Mouse (Mus musculus) hindbrain, embryonic 12.5 days (tissue): ENCODE data around the gene Slc22a23. TPM values are rescaled to one million over a fixed set of nuclear protein-coding genes. Genes with fewer than 3 reads are reported as not detected.

Source experiments
- ATAC-seq: fragments of 200-750 bp; cut with Nextera tagmentation; 2 replicates; pipeline ENCODE4 v1.8.0; 2017; ENCODE audit warnings: moderate TSS enrichment; ENCODE audit not compliant: low FRiP score
- H3K27ac ChIP-seq: fragments of 300-500 bp; sonication (generic); 2 replicates; pipeline ENCODE4 v1.5.1; 2016; ENCODE audit warnings: mild to moderate bottlenecking
- H3K27me3 ChIP-seq: fragments of 300-500 bp; sonication (generic); 2 replicates; pipeline ENCODE4 v1.6.1; 2016; ENCODE audit warnings: mild to moderate bottlenecking
- H3K36me3 ChIP-seq: fragments of 300-500 bp; sonication (generic); 2 replicates; pipeline ENCODE4 v1.6.1; 2016; ENCODE audit warnings: mild to moderate bottlenecking
- H3K4me1 ChIP-seq: fragments of 300-500 bp; sonication (generic); 2 replicates; pipeline ENCODE4 v1.6.1; 2016
- H3K4me2 ChIP-seq: fragments of 300-500 bp; sonication (generic); replicated peaks from 2 replicates; pipeline ENCODE4 v1.6.1; 2016; ENCODE audit warnings: mild to moderate bottlenecking
- H3K4me3 ChIP-seq: fragments of 300-500 bp; sonication (generic); 2 replicates; pipeline ENCODE4 v1.5.1; 2016; ENCODE audit warnings: mild to moderate bottlenecking
- H3K9ac ChIP-seq: fragments of 300-500 bp; sonication (generic); 2 replicates; pipeline ENCODE4 v1.6.1; 2016; ENCODE audit warnings: mild to moderate bottlenecking, moderate library complexity
- H3K9me3 ChIP-seq: fragments of 300-500 bp; sonication (generic); replicated peaks from 2 replicates; pipeline ENCODE4 v1.6.1; 2016; ENCODE audit warnings: mild to moderate bottlenecking
- WGBS: fragments of 180-500 bp; shearing (Covaris S2); methylation state at CpG from one replicate; pipeline ENCODE4 v1.1.7; 2016; 5-methylcytosine and 5-hydroxymethylcytosine counted together
- polyA plus RNA-seq: library from polyadenylated mRNA; unstranded; fragments of >200 nt; fragmentation: Nextera tagmentation; extraction: Ambion mirVana; gene quantifications from 2 replicates; pipeline ENCODE4 v1.2.1, GENCODE M21; 2016

The Slc22a23 gene
- polyA plus RNA-seq, 1 experiment from 2014 or later = 16.1 TPM

- H3K27ac ChIP-seq = no peak overlapping the region
- no peaks in the 10 kb centered on the region for H3K9me3 ChIP-seq
- H3K9ac ChIP-seq = no peak overlapping the region
- H3K36me3 ChIP-seq = no peaks in the 10 kb centered on the region
- no peak for ATAC-seq
- 95% methylated on average over 5 of the region's 5 CpGs for WGBS
- H3K4me1 ChIP-seq = no peaks in the 10 kb centered on the region
- no peaks in the 10 kb centered on the region for H3K27me3 ChIP-seq
- no peak overlapping the region for H3K4me3 ChIP-seq
- no peak overlapping the region for H3K4me2 ChIP-seq
Observed at GRCm38 (mm10) chr13:34355656-34356055, 10.7 kb upstream of the Slc22a23 start.

DNA sequence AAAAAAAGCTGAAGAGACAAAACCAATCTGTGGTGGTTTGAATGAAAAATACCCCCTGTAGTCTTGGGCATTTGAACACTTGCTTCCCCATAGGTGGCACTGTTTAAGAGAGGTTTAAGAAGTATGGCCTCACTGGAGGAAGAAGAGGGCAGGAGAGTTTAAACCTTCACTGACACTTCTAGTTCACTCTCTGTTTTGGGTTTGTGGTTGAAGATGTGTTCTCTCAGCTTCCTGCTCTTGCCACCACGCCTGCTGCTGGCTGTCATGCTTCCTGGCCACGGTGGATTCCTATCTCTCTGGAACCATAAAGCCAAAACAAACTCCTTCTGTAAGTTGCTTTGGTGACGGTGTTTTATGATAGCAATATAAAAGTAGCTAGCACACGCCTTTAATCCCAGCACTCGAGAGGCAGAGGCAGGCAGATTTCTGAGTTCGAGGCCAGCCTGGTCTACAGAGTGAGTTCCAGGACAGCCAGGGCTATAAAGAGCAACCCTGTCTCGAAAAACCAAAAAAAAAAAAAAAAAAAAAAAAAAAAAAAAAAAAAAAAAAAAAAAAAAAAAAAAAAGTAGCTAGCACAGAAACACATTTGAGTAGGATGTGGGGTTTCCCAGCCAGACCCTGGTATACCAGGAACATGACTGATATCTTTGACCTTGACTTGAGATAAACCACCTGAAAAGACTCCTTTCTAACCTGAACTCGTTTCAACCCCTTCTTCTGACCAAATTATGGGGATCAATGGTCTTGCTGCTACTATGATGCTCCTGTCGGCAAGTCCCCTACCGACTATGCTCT, 10.0 kb upstream of the Slc22a23 start:
- Histone ChIP-seq H3K9me3 (no peaks in the 10 kb centered on the region), H3K4me3 (no peak overlapping the region), H3K27ac (no peak overlapping the region), H3K36me3 (no peaks in the 10 kb centered on the region), H3K4me1 (no peaks in the 10 kb centered on the region), H3K4me2 (no peak overlapping the region), H3K27me3 (no peaks in the 10 kb centered on the region), H3K9ac (no peak overlapping the region)
- 92% methylated on average over 10 of the region's 10 CpGs for WGBS
- no peak for ATAC-seq

GRCm38 (mm10) chr13:34353241-34353640, 8.3 kb upstream of the Slc22a23 start:
- ATAC-seq = no peak
- no peak overlapping the region for H3K4me3 ChIP-seq
- H3K27me3 ChIP-seq = no peaks in the 10 kb centered on the region
- H3K27ac ChIP-seq = no peak overlapping the region
- no peak overlapping the region for H3K9ac ChIP-seq
- H3K4me2 ChIP-seq = no peak overlapping the region
- H3K9me3 ChIP-seq = no peaks in the 10 kb centered on the region
- 78% methylated on average over 7 of the region's 7 CpGs for WGBS
- H3K36me3 ChIP-seq = no peaks in the 10 kb centered on the region
- H3K4me1 ChIP-seq = no peaks in the 10 kb centered on the region

- no peaks in the 10 kb centered on the region for H3K36me3 ChIP-seq
- no peaks in the 10 kb centered on the region; the same call in 1 of the 2 replicates for H3K27me3 ChIP-seq
- no peak overlapping the region for H3K4me2 ChIP-seq
- no peak overlapping the region for H3K27ac ChIP-seq
- H3K4me1 ChIP-seq = no peaks in the 10 kb centered on the region
- ATAC-seq = no peak
- H3K9me3 ChIP-seq = no peaks in the 10 kb centered on the region
- H3K9ac ChIP-seq = no peak overlapping the region
- no peak overlapping the region for H3K4me3 ChIP-seq
Observed at GRCm38 (mm10) chr13:34351437-34351836, 6.5 kb upstream of the Slc22a23 start.

DNA sequence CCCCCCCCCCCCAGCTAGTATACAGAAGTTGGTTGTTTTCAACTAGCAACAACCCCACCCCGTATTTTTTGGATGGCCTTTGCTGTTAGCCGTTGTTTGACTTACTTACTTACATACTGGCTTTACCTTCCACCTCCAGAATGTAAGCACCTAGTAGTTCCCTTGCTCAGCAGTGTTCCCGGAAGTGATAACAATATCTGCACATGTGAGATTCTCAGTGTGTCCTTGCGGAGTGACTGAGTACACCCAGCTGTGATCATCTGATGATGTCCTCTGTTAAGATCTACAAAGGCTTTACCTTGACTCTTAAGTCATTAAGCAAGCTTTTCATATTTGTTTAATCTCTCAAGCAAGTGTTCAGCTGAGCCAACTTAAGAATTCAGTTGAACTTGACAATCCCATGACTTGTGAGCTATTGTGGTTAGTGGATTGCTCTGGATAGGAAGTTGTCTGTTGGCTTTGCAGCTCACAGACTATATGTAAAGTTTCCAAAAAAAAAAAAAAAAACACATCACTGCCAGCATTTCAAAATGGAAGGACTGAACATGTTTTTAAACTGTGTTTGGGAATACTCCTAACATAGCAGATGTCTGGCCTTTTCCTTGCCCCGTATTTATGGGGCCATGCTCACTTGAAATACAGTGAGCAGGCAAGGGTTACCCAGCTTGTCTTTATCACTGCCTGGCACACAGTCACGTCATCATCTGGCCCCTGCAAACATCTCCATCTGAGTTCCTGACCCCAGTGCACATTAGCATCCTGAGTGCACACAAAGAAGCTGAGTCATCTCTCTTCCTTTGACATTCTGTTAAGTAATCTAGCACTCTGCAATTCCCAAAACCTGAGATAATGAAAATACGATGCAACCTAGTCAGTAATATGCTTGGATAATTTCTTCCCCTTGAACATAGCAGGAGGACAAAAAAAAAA, 3.2 kb upstream of the Slc22a23 start:
- Histone ChIP-seq H3K4me1 (peaks cover 13% of the 10 kb centered on the region), H3K4me3 (no peak overlapping the region), H3K4me2 (no peak overlapping the region), H3K36me3 (no peaks in the 10 kb centered on the region), H3K9ac (no peak overlapping the region), H3K9me3 (no peaks in the 10 kb centered on the region), H3K27ac (no peak overlapping the region), H3K27me3 (peaks cover 3% of the 10 kb centered on the region; the same call in 1 of the 2 replicates)
- no peak for ATAC-seq
- WGBS = 65% methylated on average over 7 of the region's 7 CpGs

DNA sequence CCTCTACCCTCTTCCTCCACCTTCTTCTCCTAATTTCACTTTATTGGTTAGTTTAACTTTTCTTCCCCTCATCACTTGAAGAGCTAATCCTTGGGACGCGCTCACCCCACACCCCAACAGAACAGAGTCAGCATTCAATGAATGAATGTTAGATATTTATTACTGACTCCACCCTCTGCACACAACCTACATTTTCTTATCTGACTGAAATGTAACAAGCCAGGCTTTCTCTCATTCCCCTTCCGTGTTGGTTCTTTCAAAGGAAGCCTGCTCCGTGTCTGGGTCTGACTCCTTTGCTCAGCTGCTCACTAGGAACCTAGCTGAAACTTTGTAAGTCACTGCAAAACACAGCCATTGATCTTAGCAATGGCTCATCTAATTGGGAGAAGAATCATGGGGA, 1.8 kb upstream of the Slc22a23 start:
- H3K4me1 ChIP-seq = peaks cover 24% of the 10 kb centered on the region
- ATAC-seq = no peak
- 66% methylated on average over 4 of the region's 4 CpGs for WGBS

GRCm38 (mm10) chr13:34346238-34346637, 1.3 kb upstream of the Slc22a23 start:
- 48% methylated on average over 7 of the region's 7 CpGs for WGBS
- Histone ChIP-seq H3K9me3 (no peaks in the 10 kb centered on the region), H3K27ac (no peak overlapping the region), H3K27me3 (peaks cover 3% of the 10 kb centered on the region; the same call in 1 of the 2 replicates), H3K36me3 (no peaks in the 10 kb centered on the region), H3K9ac (no peak overlapping the region), H3K4me1 (peaks cover 29% of the 10 kb centered on the region), H3K4me2 (no peak overlapping the region), H3K4me3 (no peak overlapping the region)
- no peak for ATAC-seq

More for the DNA sequence above, 1.8 kb upstream of the Slc22a23 start:
- H3K4me2 ChIP-seq = no peak overlapping the region
- peaks cover 3% of the 10 kb centered on the region; the same call in 1 of the 2 replicates for H3K27me3 ChIP-seq
- H3K4me3 ChIP-seq = no peak overlapping the region
- H3K27ac ChIP-seq = no peak overlapping the region
- no peak overlapping the region for H3K9ac ChIP-seq
- H3K36me3 ChIP-seq = no peaks in the 10 kb centered on the region
- no peaks in the 10 kb centered on the region for H3K9me3 ChIP-seq

DNA sequence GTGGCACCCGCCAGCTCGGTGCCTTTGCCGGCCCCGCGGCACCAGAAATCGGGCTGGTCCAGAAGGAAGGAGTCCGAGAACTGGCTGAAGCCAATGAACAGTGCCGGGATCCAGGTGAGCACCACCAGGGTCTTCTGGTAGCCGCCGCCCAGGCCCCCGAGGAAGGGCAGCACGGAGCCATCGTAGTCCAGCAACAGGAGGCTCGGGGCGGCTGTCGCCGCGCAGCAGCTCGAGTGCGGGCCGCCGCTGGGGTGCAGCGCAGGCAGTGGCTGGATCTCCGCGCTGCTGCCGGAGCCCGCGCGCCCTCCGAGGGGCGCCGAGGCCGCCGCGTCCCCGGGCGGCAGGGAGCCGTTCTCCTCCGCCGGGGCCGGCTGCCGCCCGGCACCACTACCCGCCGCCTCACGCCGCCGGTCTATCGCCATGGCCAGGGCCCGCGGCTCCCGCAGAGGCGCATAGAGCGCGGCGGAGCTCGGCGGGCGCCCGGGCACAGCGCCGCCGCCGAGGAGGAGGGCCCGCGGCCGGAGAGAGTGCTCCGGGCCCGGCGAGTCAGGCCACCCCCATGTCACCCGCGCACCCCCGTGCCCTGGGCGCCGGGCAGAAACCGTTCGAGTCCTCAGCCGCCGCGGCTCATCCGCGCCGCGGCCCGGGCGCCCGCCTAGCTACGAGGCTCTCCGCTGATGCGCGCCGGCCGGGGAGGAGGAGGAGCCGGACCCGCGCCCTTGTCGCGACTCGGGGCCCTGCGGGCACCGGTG, 430 bp downstream of the Slc22a23 start:
- peak overlapping the region; percentile 93 for H3K4me2 ChIP-seq
- H3K4me3 ChIP-seq = peak overlapping the region; percentile 94
- no peaks in the 10 kb centered on the region for H3K36me3 ChIP-seq
- peaks cover 33% of the 10 kb centered on the region for H3K4me1 ChIP-seq
- ATAC-seq = peak; percentile 77
- H3K9ac ChIP-seq = peak overlapping the region; percentile 98
- no peaks in the 10 kb centered on the region for H3K9me3 ChIP-seq
- H3K27me3 ChIP-seq = peaks cover 3% of the 10 kb centered on the region; the same call in 1 of the 2 replicates
- under 1% methylated on average over 84 of the region's 101 CpGs for WGBS
- peak overlapping the region; percentile 84 for H3K27ac ChIP-seq

DNA sequence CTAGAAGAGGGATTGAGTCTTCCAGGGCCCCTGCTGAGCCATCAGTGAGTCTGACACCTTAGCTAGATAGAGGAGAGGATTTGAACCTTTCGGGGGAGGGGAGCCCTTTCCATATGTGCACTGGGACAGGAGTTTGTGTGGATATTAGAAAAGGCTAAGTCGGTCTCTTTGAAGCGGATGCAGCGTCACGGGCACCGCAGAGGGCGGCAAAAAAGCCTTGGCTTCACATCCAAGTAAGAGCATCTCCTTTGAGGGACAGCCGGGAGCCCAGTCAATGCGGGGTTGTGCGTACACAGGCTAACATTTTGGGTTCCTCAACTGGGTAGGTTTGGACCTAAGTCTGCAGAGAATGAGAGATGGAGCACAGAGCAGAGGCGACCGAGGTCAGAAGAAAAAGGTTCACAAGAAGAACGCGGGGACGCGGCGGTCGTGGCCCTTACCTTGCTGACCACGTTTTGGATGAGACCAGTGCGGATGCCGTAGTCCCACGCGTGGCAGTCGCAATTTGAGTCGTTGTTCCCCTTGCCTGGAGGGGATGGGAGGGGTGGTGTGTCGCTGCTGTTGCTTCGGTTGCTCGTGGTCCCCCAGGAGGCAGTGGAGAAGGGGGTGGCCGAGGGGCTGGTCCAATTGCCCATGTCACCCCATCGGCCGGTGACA, 1.1 kb downstream of the Slc22a23 start:
- H3K4me1 ChIP-seq = peaks cover 33% of the 10 kb centered on the region
- H3K27me3 ChIP-seq = peaks cover 3% of the 10 kb centered on the region; the same call in 1 of the 2 replicates
- no peaks in the 10 kb centered on the region for H3K9me3 ChIP-seq
- no peaks in the 10 kb centered on the region for H3K36me3 ChIP-seq
- WGBS = under 1% methylated on average over 31 of the region's 31 CpGs
- peak overlapping the region; percentile 93 for H3K4me2 ChIP-seq
- H3K4me3 ChIP-seq = peak overlapping the region; percentile 94
- ATAC-seq = peak; percentile 26; the same call in 1 of the 2 replicates
- H3K27ac ChIP-seq = 0 out of 2 replicates have a peak overlapping the region, but pooled peaks have one; percentile 84
- H3K9ac ChIP-seq = peak overlapping the region; percentile 98

DNA sequence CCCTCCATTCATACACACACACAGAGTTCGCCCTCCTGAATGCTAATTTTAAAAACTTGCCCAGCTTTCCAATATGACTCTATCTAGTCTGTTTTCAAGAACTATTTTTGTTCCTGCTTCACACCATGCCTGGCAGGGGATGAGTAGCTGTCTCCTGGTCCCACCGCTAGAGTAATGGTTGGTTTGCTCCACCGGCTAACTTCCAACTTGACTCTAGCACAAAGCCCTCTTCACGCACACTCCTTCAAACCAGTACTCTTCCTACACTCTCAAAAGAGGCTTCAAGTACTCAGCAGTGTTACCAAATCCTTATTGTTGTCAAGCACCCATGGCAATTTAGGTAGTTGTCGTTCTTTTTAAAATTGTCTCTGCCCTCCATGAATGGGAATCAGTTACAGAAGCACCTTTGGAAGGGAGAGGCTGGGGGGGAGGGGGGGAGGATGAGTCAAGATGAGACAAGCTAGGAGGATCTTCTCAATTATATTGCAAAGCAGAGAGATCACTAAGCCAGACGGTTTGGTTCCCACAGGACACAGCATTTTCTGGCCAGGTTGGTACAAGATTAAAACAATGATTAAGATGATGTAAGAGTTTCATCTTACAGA, 2.6 kb downstream of the Slc22a23 start:
- WGBS = 29% methylated on average over 6 of the region's 6 CpGs
- ATAC-seq = no peak
- no peaks in the 10 kb centered on the region for H3K36me3 ChIP-seq
- peak overlapping the region; percentile 98 for H3K9ac ChIP-seq
- no peaks in the 10 kb centered on the region for H3K9me3 ChIP-seq
- peaks cover 3% of the 10 kb centered on the region; the same call in 1 of the 2 replicates for H3K27me3 ChIP-seq
- H3K4me2 ChIP-seq = peak overlapping the region; percentile 93
- H3K4me1 ChIP-seq = peaks cover 33% of the 10 kb centered on the region
- peak overlapping the region; percentile 94 for H3K4me3 ChIP-seq
- no peak overlapping the region for H3K27ac ChIP-seq

DNA sequence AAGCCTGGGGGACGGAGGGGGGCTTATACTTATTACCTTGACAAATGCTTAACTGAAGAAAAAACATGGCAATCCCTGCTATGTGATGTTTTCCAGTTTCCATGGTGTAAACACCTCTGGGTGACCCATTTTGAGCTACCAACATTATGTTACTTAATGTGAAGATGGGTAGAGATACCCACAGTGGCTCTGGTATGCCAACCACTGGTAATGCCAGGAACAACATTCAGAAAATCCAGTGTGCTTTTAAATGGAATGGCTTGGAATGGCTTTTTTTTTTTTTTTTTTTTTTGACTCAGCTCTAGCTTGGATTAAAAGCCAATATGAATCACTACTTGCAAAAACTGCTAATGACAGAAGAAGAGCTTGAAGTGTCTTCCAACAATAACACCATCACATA, 8.1 kb downstream of the Slc22a23 start:
- H3K9me3 ChIP-seq = no peaks in the 10 kb centered on the region
- peaks cover 13% of the 10 kb centered on the region for H3K4me1 ChIP-seq
- H3K4me2 ChIP-seq = no peak overlapping the region
- no peaks in the 10 kb centered on the region for H3K36me3 ChIP-seq
- H3K4me3 ChIP-seq = no peak overlapping the region
- H3K9ac ChIP-seq = no peak overlapping the region
- H3K27ac ChIP-seq = no peak overlapping the region
- H3K27me3 ChIP-seq = no peaks in the 10 kb centered on the region
- no peak for ATAC-seq
- 93% methylated on average over 1 of the region's 1 CpGs for WGBS
